Mouse (Mus musculus): ENCODE results near the gene Strap. TPM values are rescaled to one million over a fixed set of nuclear protein-coding genes. Genes with fewer than 3 reads are reported as not detected.
A peak's percentile ranks its signal among the peaks of the same experiment; 100 is the strongest.

Strap gene
- polyA plus RNA-seq, 2 experiments = 28.4 to 83.6 TPM

- H3K4me1 ChIP-seq (replicated peaks; ENCODE audit: control insufficient read depth in 2 of 2, insufficient read depth in 2 of 2, low read length in 1 of 2) = no peaks in the 10 kb centered on the region; a peak in 1 of 4 replicates
- no peaks in the 10 kb centered on the region for H3K9me3 ChIP-seq (ENCODE audit: control insufficient read depth, low read length)
- ATAC-seq (ENCODE audit: insufficient read depth) (no peak), DNase-seq (ENCODE audit: low read depth in 3 of 3, low spot score in 3 of 3) (no peak)
- no peak overlapping the region for H3K4me3 ChIP-seq (ENCODE audit: insufficient read depth in 1 of 2, low read depth in 2 of 2, low read length in 2 of 2)
- TF ChIP-seq CTCF (IDR thresholded peaks at IDR 0.05; ENCODE audit: low read depth) = no peak
- TF ChIP-seq EP300 (IDR thresholded peaks at IDR 0.05; ENCODE audit: low read depth) = no peak
- WGBS (ENCODE audit: insufficient replicate concordance) = 24% methylated on average over 2 of the region's 2 CpGs
- no peak overlapping the region for H3K27ac ChIP-seq
- H3K27me3 ChIP-seq (ENCODE audit: control insufficient read depth, insufficient read depth, low read length) = no peaks in the 10 kb centered on the region
- H3K9ac ChIP-seq (replicated peaks) = no peak overlapping the region
- H3K36me3 ChIP-seq (replicated peaks; ENCODE audit: control insufficient read depth, insufficient read depth, low read depth) = no peaks in the 10 kb centered on the region
- no peak overlapping the region for H3K4me2 ChIP-seq (ENCODE audit: low read depth)
Observed at GRCm38 (mm10) chr6:137694310-137694709, 40.6 kb upstream of the Strap start.

GRCm38 (mm10) chr6:137695046-137695445 is 39.8 kb upstream of the Strap start:
- H3K4me2 ChIP-seq (ENCODE audit: low read depth) = no peak overlapping the region
- no peaks in the 10 kb centered on the region for H3K36me3 ChIP-seq (replicated peaks; ENCODE audit: control insufficient read depth, insufficient read depth, low read depth)
- H3K27ac ChIP-seq = no peak overlapping the region
- no peaks in the 10 kb centered on the region for H3K27me3 ChIP-seq (ENCODE audit: control insufficient read depth, insufficient read depth, low read length)
- no peak overlapping the region for H3K9ac ChIP-seq (replicated peaks)
- ATAC-seq (ENCODE audit: insufficient read depth) (no peak), DNase-seq (ENCODE audit: low read depth in 3 of 3, low spot score in 3 of 3) (no peak)
- no peaks in the 10 kb centered on the region; a peak in 1 of 4 replicates for H3K4me1 ChIP-seq (replicated peaks; ENCODE audit: control insufficient read depth in 2 of 2, insufficient read depth in 2 of 2, low read length in 1 of 2)
- no peak overlapping the region for H3K4me3 ChIP-seq (ENCODE audit: insufficient read depth in 1 of 2, low read depth in 2 of 2, low read length in 2 of 2)
- TF ChIP-seq EP300 (IDR thresholded peaks at IDR 0.05; ENCODE audit: low read depth) (no peak), CTCF (IDR thresholded peaks at IDR 0.05; ENCODE audit: low read depth) (no peak)
- 65% methylated on average over 8 of the region's 8 CpGs for WGBS (ENCODE audit: insufficient replicate concordance)
- H3K9me3 ChIP-seq (ENCODE audit: control insufficient read depth, low read length) = no peaks in the 10 kb centered on the region

- no peaks in the 10 kb centered on the region for H3K9me3 ChIP-seq (ENCODE audit: control insufficient read depth, low read length)
- no peak for TF ChIP-seq EP300 (IDR thresholded peaks at IDR 0.05; ENCODE audit: low read depth)
- TF ChIP-seq CTCF (IDR thresholded peaks at IDR 0.05; ENCODE audit: low read depth) = no peak
- H3K27ac ChIP-seq = no peak overlapping the region
- no peak overlapping the region for H3K4me3 ChIP-seq (ENCODE audit: insufficient read depth in 1 of 2, low read depth in 2 of 2, low read length in 2 of 2)
- no peaks in the 10 kb centered on the region for H3K27me3 ChIP-seq (ENCODE audit: control insufficient read depth, insufficient read depth, low read length)
- no peak overlapping the region for H3K4me2 ChIP-seq (ENCODE audit: low read depth)
- H3K36me3 ChIP-seq (replicated peaks; ENCODE audit: control insufficient read depth, insufficient read depth, low read depth) = no peaks in the 10 kb centered on the region
- no peak overlapping the region for H3K9ac ChIP-seq (replicated peaks)
- H3K4me1 ChIP-seq (replicated peaks; ENCODE audit: control insufficient read depth in 2 of 2, insufficient read depth in 2 of 2, low read length in 1 of 2) = no peaks in the 10 kb centered on the region; a peak in 1 of 4 replicates
- WGBS (ENCODE audit: insufficient replicate concordance) = 28% methylated on average over 8 of the region's 8 CpGs
- ATAC-seq (ENCODE audit: insufficient read depth) (no peak; the same call in 1 of the 2 replicates), DNase-seq (ENCODE audit: low read depth in 3 of 3, low spot score in 3 of 3) (peak in 1 of 3 experiments; percentile 6)
Observed at GRCm38 (mm10) chr6:137696445-137697204, 38.3 kb upstream of the Strap start.

- H3K36me3 ChIP-seq (replicated peaks; ENCODE audit: control insufficient read depth, insufficient read depth, low read depth) = no peaks in the 10 kb centered on the region
- H3K4me2 ChIP-seq (ENCODE audit: low read depth) = no peak overlapping the region
- DNase-seq (ENCODE audit: low read depth in 3 of 3, low spot score in 3 of 3) (no peak), ATAC-seq (ENCODE audit: insufficient read depth) (no peak)
- no peak overlapping the region for H3K4me3 ChIP-seq (ENCODE audit: insufficient read depth in 1 of 2, low read depth in 2 of 2, low read length in 2 of 2)
- H3K27me3 ChIP-seq (ENCODE audit: control insufficient read depth, insufficient read depth, low read length) = no peaks in the 10 kb centered on the region
- no peak overlapping the region for H3K27ac ChIP-seq
- WGBS (ENCODE audit: insufficient replicate concordance) = 70% methylated on average over 7 of the region's 7 CpGs
- no peaks in the 10 kb centered on the region for H3K9me3 ChIP-seq (ENCODE audit: control insufficient read depth, low read length)
- no peak for TF ChIP-seq CTCF (IDR thresholded peaks at IDR 0.05; ENCODE audit: low read depth)
- no peak for TF ChIP-seq EP300 (IDR thresholded peaks at IDR 0.05; ENCODE audit: low read depth)
- H3K4me1 ChIP-seq (replicated peaks; ENCODE audit: control insufficient read depth in 2 of 2, insufficient read depth in 2 of 2, low read length in 1 of 2) = peaks cover 0 to 6% of the 10 kb centered on the region in 2 experiments; a peak in 1 of 4 replicates
- no peak overlapping the region for H3K9ac ChIP-seq (replicated peaks)
Observed at GRCm38 (mm10) chr6:137699434-137699833, 35.4 kb upstream of the Strap start.

- 46% methylated on average over 3 of the region's 3 CpGs for WGBS (ENCODE audit: insufficient replicate concordance)
- ATAC-seq (ENCODE audit: insufficient read depth) = no peak
- H3K27ac ChIP-seq = no peak overlapping the region
Observed at GRCm38 (mm10) chr6:137702186-137702585, 32.7 kb upstream of the Strap start.

More at GRCm38 (mm10) chr6:137702186-137702585, 32.7 kb upstream of the Strap start:
- no peak for DNase-seq (ENCODE audit: low read depth in 3 of 3, low spot score in 3 of 3)
- no peak for TF ChIP-seq EP300 (IDR thresholded peaks at IDR 0.05; ENCODE audit: low read depth)
- no peak for TF ChIP-seq CTCF (IDR thresholded peaks at IDR 0.05; ENCODE audit: low read depth)
- no peak overlapping the region for H3K4me2 ChIP-seq (ENCODE audit: low read depth)
- H3K27me3 ChIP-seq (ENCODE audit: control insufficient read depth, insufficient read depth, low read length) = no peaks in the 10 kb centered on the region
- no peaks in the 10 kb centered on the region for H3K9me3 ChIP-seq (ENCODE audit: control insufficient read depth, low read length)
- peaks cover 0 to 6% of the 10 kb centered on the region in 2 experiments; a peak in 1 of 4 replicates for H3K4me1 ChIP-seq (replicated peaks; ENCODE audit: control insufficient read depth in 2 of 2, insufficient read depth in 2 of 2, low read length in 1 of 2)
- no peaks in the 10 kb centered on the region for H3K36me3 ChIP-seq (replicated peaks; ENCODE audit: control insufficient read depth, insufficient read depth, low read depth)
- H3K4me3 ChIP-seq (ENCODE audit: insufficient read depth in 1 of 2, low read depth in 2 of 2, low read length in 2 of 2) = no peak overlapping the region
- no peak overlapping the region for H3K9ac ChIP-seq (replicated peaks)

Measured in liver, embryonic 14.5 days (tissue).